Mouse (Mus musculus): Measurements from ENCODE around the gene Apc2. TPM values are rescaled to one million over a fixed set of nuclear protein-coding genes. Genes with fewer than 3 reads are reported as not detected.
"Not testable (repeated sequence)": the region's sequence is repeated elsewhere in the genome, so short reads cannot be mapped to it uniquely, and the experiment has no call there.

Apc2 gene
- 7.8 and 9.1 TPM in 2 replicates for polyA plus RNA-seq (2014; fragmentation: Nextera tagmentation; extraction: Ambion mirVana)

DNA sequence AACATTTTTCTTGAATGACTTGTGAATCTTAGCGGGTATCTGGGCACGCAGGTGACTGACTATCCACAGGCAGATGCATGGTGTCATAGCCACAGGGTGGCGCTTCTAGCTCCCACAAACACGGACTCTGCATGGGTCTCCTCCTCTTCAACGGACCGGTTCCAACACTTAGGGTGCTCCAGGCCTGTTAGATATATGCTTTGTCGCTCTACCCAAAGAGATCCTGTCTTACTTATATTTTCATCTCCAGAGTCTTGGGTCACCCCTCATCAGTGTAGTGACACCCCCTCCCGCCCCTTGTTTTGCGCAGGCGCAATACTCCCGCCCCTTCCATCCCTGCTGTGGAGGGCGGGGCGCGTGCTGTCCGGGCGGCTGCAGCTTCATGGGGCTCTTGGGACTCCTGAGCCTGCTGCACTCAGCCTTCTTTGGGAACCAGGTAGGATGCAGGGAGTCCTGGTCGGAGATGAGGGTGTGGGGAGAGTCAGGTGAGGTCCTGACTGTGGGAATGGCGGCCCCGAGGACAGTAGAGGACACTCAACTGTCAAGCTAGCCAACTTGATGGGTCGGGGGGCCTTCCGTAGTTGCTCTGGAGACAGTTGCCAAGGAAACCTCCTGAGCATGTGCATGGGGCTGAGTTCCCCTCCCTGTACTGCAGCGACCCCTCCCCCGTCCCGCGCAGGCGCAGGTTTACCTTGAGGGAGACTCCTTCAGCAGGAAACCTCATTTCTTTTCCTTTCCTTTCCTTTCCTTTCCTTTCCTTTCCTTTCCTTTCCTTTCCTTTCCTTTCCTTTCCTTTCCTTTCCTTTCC lies at the start of gene Apc2:
Gene Apc2 (plus strand): TSS at position 360 of the 808 bp plus-strand sequence.
- 2% methylated on average over 26 of the region's 26 CpGs for WGBS
- Histone ChIP-seq H3K27ac (ENCODE audit: low read depth) (peak within 1 kb of the TSS; percentile 34; the same call in 1 of the 2 replicates), H3K4me1 (replicated peaks; ENCODE audit: control insufficient read depth, insufficient read depth, low read length) (peaks cover 18% of the 10 kb centered on the region), H3K36me3 (ENCODE audit: control insufficient read depth, insufficient read depth, low read length) (peaks cover 21% of the 10 kb centered on the region), H3K4me3 (ENCODE audit: low read depth, low read length) (peak within 1 kb of the TSS; percentile 34), H3K9ac (ENCODE audit: low read length) (peak within 1 kb of the TSS; percentile 33; the same call in 1 of the 2 replicates), H3K4me2 (ENCODE audit: low read length) (peak within 1 kb of the TSS; percentile 52), H3K27me3 (replicated peaks; ENCODE audit: control insufficient read depth, insufficient read depth, low read length) (peaks cover 39% of the 10 kb centered on the region), H3K9me3 (ENCODE audit: control insufficient read depth, low read length) (no peaks in the 10 kb centered on the region)
- ATAC-seq (replicated peaks; ENCODE audit: low FRiP score, low TSS enrichment, low read depth), result peak; percentile 52
- peak; percentile 85 for DNase-seq (ENCODE audit: low spot score)

DNA sequence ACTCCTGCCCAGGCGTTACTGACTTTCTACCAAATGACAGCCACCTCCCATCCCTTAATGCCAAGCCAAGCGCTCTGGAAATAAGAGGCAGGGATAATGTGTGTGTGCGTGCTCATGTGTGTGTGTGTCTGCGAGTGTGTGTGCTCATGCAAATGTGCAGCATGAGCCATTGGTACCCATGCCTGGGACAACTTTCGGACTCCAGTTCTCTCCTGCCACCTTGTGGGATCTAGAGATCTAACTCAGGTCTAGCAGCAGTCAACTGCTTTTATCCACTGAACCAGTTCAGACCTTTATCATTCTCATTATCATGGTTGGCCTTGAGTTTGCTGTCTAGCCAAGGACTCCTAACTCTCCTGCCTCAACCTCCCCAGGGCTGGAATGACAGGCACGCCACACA lies 47.9 kb upstream of the Apc2 start:
- 52% methylated on average over 6 of the region's 6 CpGs for WGBS
- ATAC-seq (replicated peaks; ENCODE audit: low FRiP score, low TSS enrichment, low read depth), result no peak
- H3K9ac ChIP-seq (ENCODE audit: low read length), result no peak overlapping the region
- H3K4me3 ChIP-seq (ENCODE audit: low read depth, low read length), result no peak overlapping the region
- H3K27ac ChIP-seq (ENCODE audit: low read depth), result no peak overlapping the region
- peaks cover 10% of the 10 kb centered on the region for H3K4me1 ChIP-seq (replicated peaks; ENCODE audit: control insufficient read depth, insufficient read depth, low read length)
- no peak overlapping the region for H3K4me2 ChIP-seq (ENCODE audit: low read length)
- DNase-seq (ENCODE audit: low spot score), result no peak
- no peaks in the 10 kb centered on the region for H3K27me3 ChIP-seq (replicated peaks; ENCODE audit: control insufficient read depth, insufficient read depth, low read length)
- H3K36me3 ChIP-seq (ENCODE audit: control insufficient read depth, insufficient read depth, low read length), result peaks cover 25% of the 10 kb centered on the region
- no peaks in the 10 kb centered on the region for H3K9me3 ChIP-seq (ENCODE audit: control insufficient read depth, low read length)

DNA sequence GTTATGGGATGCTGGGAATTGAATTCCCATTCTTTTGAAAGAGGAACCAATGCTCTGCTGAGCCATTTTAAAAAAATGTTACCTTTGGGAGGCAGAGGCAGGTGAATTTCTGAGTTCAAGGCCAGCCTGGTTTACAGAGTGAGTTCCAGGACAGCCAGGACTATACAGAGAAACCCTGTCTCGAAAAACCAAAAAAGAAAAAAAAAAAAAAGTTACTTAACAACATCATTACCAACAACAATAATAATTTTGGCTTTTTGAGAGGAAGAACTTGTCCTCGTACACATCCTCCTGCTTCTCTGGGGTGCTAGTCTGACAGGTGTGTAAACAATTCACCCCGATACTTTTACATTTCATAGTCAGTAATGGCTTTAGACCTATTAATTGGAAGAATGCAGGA lies 47.3 kb upstream of the Apc2 start:
- 33% methylated on average over 3 of the region's 3 CpGs for WGBS

GRCm38 (mm10) chr10:80248971-80249640 lies 46.7 kb upstream of the Apc2 start, which contains the start of gene Ndufs7:
Ndufs7 (plus strand) TSS chr10:80249121.
- peaks cover 10% of the 10 kb centered on the region for H3K4me1 ChIP-seq (replicated peaks; ENCODE audit: control insufficient read depth, insufficient read depth, low read length)
- H3K4me3 ChIP-seq (ENCODE audit: low read depth, low read length), result peak within 1 kb of the TSS; percentile 94
- peak within 1 kb of the TSS; percentile 86 for H3K9ac ChIP-seq (ENCODE audit: low read length)
- H3K4me2 ChIP-seq (ENCODE audit: low read length), result peak within 1 kb of the TSS; percentile 91
- peak; percentile 90 for ATAC-seq (replicated peaks; ENCODE audit: low FRiP score, low TSS enrichment, low read depth)
- peak within 1 kb of the TSS; percentile 91 for H3K27ac ChIP-seq (ENCODE audit: low read depth)
- peaks cover 24% of the 10 kb centered on the region for H3K36me3 ChIP-seq (ENCODE audit: control insufficient read depth, insufficient read depth, low read length)
- no peaks in the 10 kb centered on the region for H3K9me3 ChIP-seq (ENCODE audit: control insufficient read depth, low read length)
- WGBS, result under 1% methylated on average over 53 of the region's 53 CpGs
- H3K27me3 ChIP-seq (replicated peaks; ENCODE audit: control insufficient read depth, insufficient read depth, low read length), result no peaks in the 10 kb centered on the region
- DNase-seq (ENCODE audit: low spot score), result peak; percentile 99

More for the DNA sequence above, 47.3 kb upstream of the Apc2 start:
- not testable (repeated sequence) for H3K27me3 ChIP-seq (replicated peaks; ENCODE audit: control insufficient read depth, insufficient read depth, low read length); H3K9me3 ChIP-seq (ENCODE audit: control insufficient read depth, low read length); H3K9ac ChIP-seq (ENCODE audit: low read length); DNase-seq (ENCODE audit: low spot score); ATAC-seq (replicated peaks; ENCODE audit: low FRiP score, low TSS enrichment, low read depth)
- Histone ChIP-seq H3K4me1 (replicated peaks; ENCODE audit: control insufficient read depth, insufficient read depth, low read length) (peaks cover 10% of the 10 kb centered on the region), H3K27ac (ENCODE audit: low read depth) (0 out of 2 replicates have a peak overlapping the region, but pooled peaks have one; percentile 91), H3K4me2 (ENCODE audit: low read length) (peak overlapping the region; percentile 91), H3K4me3 (ENCODE audit: low read depth, low read length) (peak overlapping the region; percentile 94), H3K36me3 (ENCODE audit: control insufficient read depth, insufficient read depth, low read length) (peaks cover 25% of the 10 kb centered on the region)

- H3K36me3 ChIP-seq (ENCODE audit: control insufficient read depth, insufficient read depth, low read length), result peaks cover 27% of the 10 kb centered on the region
- peak overlapping the region; percentile 94 for H3K4me3 ChIP-seq (ENCODE audit: low read depth, low read length)
- H3K9ac ChIP-seq (ENCODE audit: low read length), result peak overlapping the region; percentile 86
- peak overlapping the region; percentile 91 for H3K4me2 ChIP-seq (ENCODE audit: low read length)
- DNase-seq (ENCODE audit: low spot score), result no peak
- peak overlapping the region; percentile 91; the same call in 1 of the 2 replicates for H3K27ac ChIP-seq (ENCODE audit: low read depth)
- peaks cover 10% of the 10 kb centered on the region for H3K4me1 ChIP-seq (replicated peaks; ENCODE audit: control insufficient read depth, insufficient read depth, low read length)
- H3K27me3 ChIP-seq (replicated peaks; ENCODE audit: control insufficient read depth, insufficient read depth, low read length), result no peaks in the 10 kb centered on the region
- WGBS, result 33% methylated on average over 2 of the region's 2 CpGs
- ATAC-seq (replicated peaks; ENCODE audit: low FRiP score, low TSS enrichment, low read depth), result no peak
- H3K9me3 ChIP-seq (ENCODE audit: control insufficient read depth, low read length), result no peaks in the 10 kb centered on the region
These were observed 45.7 kb upstream of the Apc2 start for GRCm38 (mm10) chr10:80250059-80250458.

GRCm38 (mm10) chr10:80250573-80250972 lies 45.2 kb upstream of the Apc2 start:
- H3K4me3 ChIP-seq (ENCODE audit: low read depth, low read length), result 0 out of 2 replicates have a peak overlapping the region, but pooled peaks have one; percentile 1
- DNase-seq (ENCODE audit: low spot score), result no peak
- H3K36me3 ChIP-seq (ENCODE audit: control insufficient read depth, insufficient read depth, low read length), result peaks cover 32% of the 10 kb centered on the region
- H3K4me1 ChIP-seq (replicated peaks; ENCODE audit: control insufficient read depth, insufficient read depth, low read length), result peaks cover 6% of the 10 kb centered on the region
- no peak overlapping the region for H3K27ac ChIP-seq (ENCODE audit: low read depth)
- ATAC-seq (replicated peaks; ENCODE audit: low FRiP score, low TSS enrichment, low read depth), result no peak
- H3K4me2 ChIP-seq (ENCODE audit: low read length), result peak overlapping the region; percentile 91
- H3K27me3 ChIP-seq (replicated peaks; ENCODE audit: control insufficient read depth, insufficient read depth, low read length), result no peaks in the 10 kb centered on the region
- no peaks in the 10 kb centered on the region for H3K9me3 ChIP-seq (ENCODE audit: control insufficient read depth, low read length)
- peak overlapping the region; percentile 86 for H3K9ac ChIP-seq (ENCODE audit: low read length)
- WGBS, result 86% methylated on average over 4 of the region's 4 CpGs

- no peak overlapping the region for H3K4me2 ChIP-seq (ENCODE audit: low read length)
- no peak overlapping the region for H3K4me3 ChIP-seq (ENCODE audit: low read depth, low read length)
- peaks cover 46% of the 10 kb centered on the region for H3K36me3 ChIP-seq (ENCODE audit: control insufficient read depth, insufficient read depth, low read length)
- H3K4me1 ChIP-seq (replicated peaks; ENCODE audit: control insufficient read depth, insufficient read depth, low read length), result peaks cover 6% of the 10 kb centered on the region
- no peaks in the 10 kb centered on the region for H3K27me3 ChIP-seq (replicated peaks; ENCODE audit: control insufficient read depth, insufficient read depth, low read length)
- no peak overlapping the region for H3K9ac ChIP-seq (ENCODE audit: low read length)
- H3K9me3 ChIP-seq (ENCODE audit: control insufficient read depth, low read length), result no peaks in the 10 kb centered on the region
- no peak overlapping the region for H3K27ac ChIP-seq (ENCODE audit: low read depth)
- no peak for ATAC-seq (replicated peaks; ENCODE audit: low FRiP score, low TSS enrichment, low read depth)
- DNase-seq (ENCODE audit: low spot score), result no peak
These were observed 43.8 kb upstream of the Apc2 start for GRCm38 (mm10) chr10:80252011-80252410.

DNA sequence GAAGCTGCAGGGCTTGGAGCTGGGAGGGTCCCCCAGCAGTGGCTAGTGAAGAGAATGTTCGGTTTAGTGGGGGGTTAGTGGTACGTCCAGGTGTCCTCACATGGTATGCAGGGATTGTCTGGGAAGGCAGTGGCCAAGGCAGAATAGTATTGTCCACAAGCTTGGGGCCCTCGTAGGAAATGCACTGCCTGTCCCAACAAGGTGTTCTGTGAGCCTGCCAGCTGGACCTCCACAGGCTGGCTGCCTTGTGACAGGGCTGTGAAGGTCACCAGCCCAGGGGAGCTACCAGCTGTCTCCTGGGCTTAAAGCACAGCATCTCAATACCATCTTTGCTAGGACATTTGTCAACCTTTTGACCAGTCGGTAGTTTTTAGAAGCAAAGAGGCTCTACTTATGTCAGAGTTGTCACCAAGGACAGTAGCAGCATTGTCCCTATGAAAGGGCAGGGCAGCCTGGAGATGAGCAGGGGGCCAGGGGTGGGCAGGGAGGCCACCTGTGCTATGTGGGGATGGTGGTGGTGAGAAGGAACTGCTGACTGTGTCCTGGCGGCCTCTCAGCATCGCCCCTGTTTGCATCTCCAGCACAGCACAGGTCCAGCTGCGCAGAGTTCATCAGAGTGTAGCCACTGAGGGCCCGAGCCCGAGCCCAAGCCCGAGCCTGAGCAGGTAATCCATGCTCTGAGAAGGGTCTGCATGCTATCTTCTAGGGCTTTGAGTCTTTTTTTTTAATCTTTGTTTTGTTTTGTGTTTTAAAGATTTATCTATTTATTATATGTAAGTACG lies 43.1 kb upstream of the Apc2 start:
- Histone ChIP-seq H3K4me2 (ENCODE audit: low read length) (no peak overlapping the region), H3K9ac (ENCODE audit: low read length) (no peak overlapping the region), H3K4me3 (ENCODE audit: low read depth, low read length) (no peak overlapping the region), H3K36me3 (ENCODE audit: control insufficient read depth, insufficient read depth, low read length) (peaks cover 51% of the 10 kb centered on the region), H3K4me1 (replicated peaks; ENCODE audit: control insufficient read depth, insufficient read depth, low read length) (peaks cover 6% of the 10 kb centered on the region), H3K27me3 (replicated peaks; ENCODE audit: control insufficient read depth, insufficient read depth, low read length) (no peaks in the 10 kb centered on the region), H3K27ac (ENCODE audit: low read depth) (no peak overlapping the region), H3K9me3 (ENCODE audit: control insufficient read depth, low read length) (no peaks in the 10 kb centered on the region)
- no peak for ATAC-seq (replicated peaks; ENCODE audit: low FRiP score, low TSS enrichment, low read depth)
- 90% methylated on average over 11 of the region's 11 CpGs for WGBS
- DNase-seq (ENCODE audit: low spot score), result no peak
